Mouse (Mus musculus) bone marrow macrophage, adult 2 months (primary cell): ENCODE results near the gene Mat2a. TPM values are rescaled to one million over a fixed set of nuclear protein-coding genes. Genes with fewer than 3 reads are reported as not detected.
A peak's percentile ranks its signal among the peaks of the same experiment; 100 is the strongest.
"Not testable (repeated sequence)": the region's sequence is repeated elsewhere in the genome, so short reads cannot be mapped to it uniquely, and the experiment has no call there.

Experiments used
- H3K27ac ChIP-seq: 2 replicates; pipeline ENCODE4 v1.5.1; 2012; ENCODE audit warnings: low read depth, low read length; ENCODE audit not compliant: insufficient read depth
- H3K4me1 ChIP-seq: 2 replicates; pipeline ENCODE4 v1.6.1; 2012; ENCODE audit warnings: low read length; ENCODE audit not compliant: control insufficient read depth, insufficient read depth
- H3K4me3 ChIP-seq: 2 replicates; pipeline ENCODE4 v1.5.1; 2012; ENCODE audit warnings: mild to moderate bottlenecking, low read length, moderate library complexity; ENCODE audit not compliant: insufficient read depth
- CTCF ChIP-seq: IDR thresholded peaks from 2 replicates; pipeline ENCODE4 v1.5.1; 2012; ENCODE audit warnings: low read depth, mild to moderate bottlenecking, low read length, moderate library complexity
- POLR2A ChIP-seq: IDR thresholded peaks from 2 replicates; pipeline ENCODE4 v1.6.1; 2012; ENCODE audit warnings: mild to moderate bottlenecking, low read depth, low read length, borderline replicate concordance
- polyA plus RNA-seq: library from polyadenylated mRNA; stranded (reverse); fragments of >200 nt; gene quantifications from 2 replicates; pipeline ENCODE4 v1.2.4, GENCODE M21; 2012; ENCODE audit not compliant: missing spikeins, insufficient read depth, insufficient read length

Mat2a gene
- 88.0 and 88.8 TPM in 2 replicates for polyA plus RNA-seq

DNA sequence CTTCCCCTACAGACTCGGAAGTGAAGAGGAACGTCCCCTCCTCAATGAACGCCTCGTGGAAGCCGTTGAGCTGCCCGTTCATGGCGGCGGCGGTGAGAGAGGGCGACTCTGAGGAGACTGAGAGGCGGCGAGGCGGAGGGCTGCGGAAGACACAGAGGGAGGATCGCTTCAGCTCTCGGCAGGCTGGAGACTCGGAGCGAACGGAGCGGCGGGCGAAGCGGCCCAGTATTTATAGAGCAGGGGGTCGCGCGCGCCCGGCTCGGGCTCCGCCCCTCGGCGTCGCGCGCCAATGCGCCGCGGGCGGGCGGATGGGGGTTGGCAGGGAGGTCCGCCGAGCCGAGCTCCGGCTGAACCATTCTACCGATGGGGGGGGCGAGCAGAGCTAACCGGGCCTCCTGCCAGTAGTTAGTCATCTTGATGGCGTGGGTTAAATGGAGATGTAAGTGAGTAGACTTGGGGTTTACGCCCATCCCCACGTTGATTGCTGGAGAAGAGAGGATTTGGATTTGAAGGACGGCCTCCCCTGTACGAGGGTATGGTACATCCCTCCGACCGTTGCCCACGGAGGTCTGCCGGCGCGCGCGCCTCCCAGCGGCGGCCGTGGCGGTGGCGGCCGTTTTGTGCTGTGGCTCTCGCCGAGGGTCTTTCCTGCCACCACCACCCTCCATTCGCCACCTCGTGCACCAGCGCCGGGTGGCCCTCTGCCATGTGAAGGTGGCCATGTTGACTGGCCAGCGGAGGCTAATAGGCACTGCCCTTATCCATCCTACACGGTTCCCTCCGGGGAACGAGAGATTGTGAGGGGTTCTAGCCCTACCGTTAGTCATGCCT lies at the start of gene Mat2a:
Gene Mat2a (minus strand): TSS at position 204 of the 831 bp plus-strand sequence.
- TF ChIP-seq POLR2A (peak; percentile 85; the same call in 1 of the 2 replicates), CTCF (peak; percentile 21; the same call in 1 of the 2 replicates)
- Histone ChIP-seq H3K4me1 (peaks cover 18% of the 10 kb centered on the region), H3K27ac (peak within 1 kb of the TSS; percentile 98), H3K4me3 (peak within 1 kb of the TSS; percentile 98)

DNA sequence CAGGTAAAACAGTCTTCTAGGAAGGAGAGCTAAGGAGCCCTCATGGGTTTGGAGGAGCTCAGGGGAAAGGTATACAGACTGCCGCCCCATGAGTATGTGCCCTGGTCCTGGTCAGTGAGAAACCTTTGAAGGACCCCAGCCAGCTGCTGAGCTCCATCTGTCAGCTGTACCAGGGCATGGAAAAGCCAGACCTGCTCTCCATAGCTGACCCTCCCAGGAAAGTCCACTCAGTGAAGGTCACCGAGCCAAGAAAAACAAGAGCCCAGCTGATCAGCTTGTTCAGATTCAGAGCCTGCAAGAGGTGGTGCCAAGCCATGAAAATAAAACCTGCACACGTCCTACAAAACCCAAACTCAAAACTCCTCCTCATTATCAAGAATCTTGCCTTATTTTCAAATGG lies 49.5 kb upstream of the Mat2a start:
- no peaks in the 10 kb centered on the region for H3K4me1 ChIP-seq
- H3K27ac ChIP-seq: no peak overlapping the region
- TF ChIP-seq CTCF (no peak), POLR2A (no peak)
- no peak overlapping the region for H3K4me3 ChIP-seq

DNA sequence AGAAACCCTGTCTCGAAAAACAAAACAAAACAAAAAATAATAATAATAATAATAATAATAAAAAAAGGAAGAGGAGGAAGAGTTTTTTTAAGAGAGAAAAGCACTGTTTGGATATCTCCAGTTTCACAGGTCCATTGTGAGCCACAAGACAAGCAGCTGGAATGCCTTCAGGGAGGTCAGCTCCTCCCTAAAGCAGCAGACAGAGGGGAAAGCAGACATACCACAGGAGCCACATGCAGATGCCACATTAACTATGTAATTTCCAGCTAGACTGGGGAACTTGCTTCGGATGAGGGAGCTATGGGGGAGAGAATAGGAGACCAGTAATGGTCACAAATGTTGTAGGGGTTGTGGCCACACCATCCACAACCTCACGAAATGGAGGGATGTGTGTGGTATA lies 47.9 kb upstream of the Mat2a start:
- Histone ChIP-seq H3K4me1 (peaks cover 2% of the 10 kb centered on the region), H3K4me3 (no peak overlapping the region), H3K27ac (no peak overlapping the region)
- TF ChIP-seq POLR2A (no peak), CTCF (no peak)

DNA sequence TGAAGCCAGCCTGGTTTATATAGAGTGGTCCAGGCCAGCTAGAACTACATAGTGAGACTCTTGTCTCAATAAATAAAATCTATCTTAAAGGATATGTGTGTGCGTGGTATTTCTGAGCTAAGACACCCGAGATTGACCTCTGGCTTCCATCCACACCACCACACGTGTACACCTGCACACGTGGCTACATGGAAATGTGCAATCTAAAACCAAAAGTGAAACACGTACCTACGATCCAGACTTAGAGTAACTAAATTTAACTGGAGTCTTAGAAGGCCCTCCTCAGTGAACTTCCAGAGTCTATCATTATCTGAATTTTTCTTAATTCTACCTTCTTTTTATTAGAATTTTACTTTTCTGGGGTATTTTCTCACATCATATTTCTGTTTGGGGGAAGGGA lies 46.9 kb upstream of the Mat2a start:
- TF ChIP-seq POLR2A: no peak
- TF ChIP-seq CTCF: no peak

GRCm38 (mm10) chr6:72484887-72485286 lies 45.5 kb upstream of the Mat2a start:
- no peak overlapping the region for H3K4me3 ChIP-seq
- no peak for TF ChIP-seq POLR2A
- TF ChIP-seq CTCF: no peak
- H3K4me1 ChIP-seq: peaks cover 7% of the 10 kb centered on the region
- no peak overlapping the region for H3K27ac ChIP-seq

More for the DNA sequence above, 46.9 kb upstream of the Mat2a start:
- no peak overlapping the region for H3K27ac ChIP-seq
- H3K4me1 ChIP-seq: peaks cover 7% of the 10 kb centered on the region
- no peak overlapping the region for H3K4me3 ChIP-seq

DNA sequence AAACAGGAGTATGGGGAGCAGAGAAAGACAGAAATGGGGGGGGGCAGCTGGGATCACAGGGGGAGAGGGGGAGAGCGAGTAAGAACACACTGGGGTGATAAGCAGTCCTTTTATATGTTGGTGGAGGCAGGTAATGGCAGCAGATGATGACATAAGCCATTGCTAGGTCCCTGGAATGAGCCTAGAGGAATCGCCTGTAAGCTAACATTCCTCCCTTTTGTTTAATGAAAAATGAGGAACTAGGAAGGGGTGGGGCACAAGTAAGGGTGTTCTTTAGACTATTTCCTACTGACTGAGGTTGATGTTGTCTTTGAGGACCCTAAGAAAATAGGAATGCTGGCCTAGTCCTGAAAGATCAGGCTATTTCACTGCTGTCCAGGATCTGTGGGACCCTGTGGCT lies 42.8 kb upstream of the Mat2a start:
- no peak for TF ChIP-seq POLR2A
- no peak for TF ChIP-seq CTCF
- no peak overlapping the region for H3K4me3 ChIP-seq
- peaks cover 14% of the 10 kb centered on the region for H3K4me1 ChIP-seq
- H3K27ac ChIP-seq: no peak overlapping the region

- TF ChIP-seq POLR2A: no peak
- Histone ChIP-seq H3K4me3 (no peak overlapping the region), H3K4me1 (peaks cover 14% of the 10 kb centered on the region), H3K27ac (no peak overlapping the region)
These were observed 41.0 kb upstream of the Mat2a start for GRCm38 (mm10) chr6:72480422-72480702.

GRCm38 (mm10) chr6:72479645-72480421 lies 40.5 kb upstream of the Mat2a start:
- Histone ChIP-seq H3K27ac (no peak overlapping the region), H3K4me3 (no peak overlapping the region), H3K4me1 (peaks cover 14% of the 10 kb centered on the region)
- no peak for TF ChIP-seq CTCF
- no peak for TF ChIP-seq POLR2A

DNA sequence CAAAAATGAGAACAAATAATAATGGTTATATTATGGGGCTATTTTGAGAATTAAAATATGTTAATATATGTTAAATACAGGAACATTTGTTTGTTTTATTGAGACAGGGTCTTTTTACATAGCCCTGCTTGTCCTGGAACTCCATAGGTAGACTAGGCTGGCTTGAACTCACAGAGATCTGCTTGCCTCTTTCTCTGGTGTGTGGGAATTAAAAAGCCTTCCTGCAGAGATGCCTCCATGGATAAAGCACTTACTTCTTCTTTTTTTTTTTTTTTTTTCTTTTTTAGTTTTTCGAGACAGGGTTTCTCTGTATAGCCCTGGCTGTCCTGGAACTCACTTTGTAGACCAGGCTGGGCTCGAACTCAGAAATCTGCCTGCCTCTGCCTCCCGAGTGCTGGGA lies 39.3 kb upstream of the Mat2a start:
- H3K4me3 ChIP-seq, H3K27ac ChIP-seq: not testable (repeated sequence)
- peaks cover 22% of the 10 kb centered on the region for H3K4me1 ChIP-seq

DNA sequence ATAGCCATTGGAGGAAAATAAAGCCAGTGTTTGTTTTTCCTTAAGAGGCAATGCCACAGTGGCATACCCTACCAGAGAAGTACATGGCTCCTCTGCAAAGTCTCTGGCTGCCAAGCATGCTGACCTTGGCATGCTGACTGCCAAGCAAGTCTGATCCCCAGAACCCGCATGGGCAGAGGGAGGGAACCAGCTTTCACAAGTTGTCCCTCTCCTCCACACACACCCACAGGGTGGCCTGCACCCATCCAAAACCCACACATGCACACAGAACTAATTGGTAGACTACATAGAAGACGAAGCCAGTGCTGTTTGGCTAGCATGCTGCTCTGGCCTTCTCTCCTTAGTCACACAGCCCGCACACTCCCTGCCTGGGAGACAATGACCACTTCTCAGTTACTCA lies 38.3 kb upstream of the Mat2a start:
- no peak for TF ChIP-seq POLR2A
- no peak for TF ChIP-seq CTCF
- no peak overlapping the region for H3K4me3 ChIP-seq
- no peak overlapping the region for H3K27ac ChIP-seq
- H3K4me1 ChIP-seq: peaks cover 30% of the 10 kb centered on the region
